Mouse (Mus musculus) C2C12 (cell line): ENCODE data around the gene Nepn.

Experiments
- CTCF ChIP-seq: IDR thresholded peaks from one replicate; pipeline ENCODE4 v1.5.1; 2011; ENCODE audit not compliant: control insufficient read depth, insufficient read depth, insufficient read length
- MAX ChIP-seq: IDR thresholded peaks from one replicate; pipeline ENCODE4 v1.6.1; 2011; ENCODE audit warnings: mild to moderate bottlenecking, control low read depth
- USF1 ChIP-seq: IDR thresholded peaks from one replicate; pipeline ENCODE4 v1.6.1; 2011; ENCODE audit warnings: low read depth, mild to moderate bottlenecking, control low read depth, moderate library complexity

- TF ChIP-seq CTCF (no peak), MAX (no peak), USF1 (no peak)
These were observed 6.8 kb upstream of the Nepn start, which contains the start of gene Gopc for GRCm38 (mm10) chr10:52381845-52382591.
